Mouse (Mus musculus): ENCODE data around the gene Pfkm.

DNA sequence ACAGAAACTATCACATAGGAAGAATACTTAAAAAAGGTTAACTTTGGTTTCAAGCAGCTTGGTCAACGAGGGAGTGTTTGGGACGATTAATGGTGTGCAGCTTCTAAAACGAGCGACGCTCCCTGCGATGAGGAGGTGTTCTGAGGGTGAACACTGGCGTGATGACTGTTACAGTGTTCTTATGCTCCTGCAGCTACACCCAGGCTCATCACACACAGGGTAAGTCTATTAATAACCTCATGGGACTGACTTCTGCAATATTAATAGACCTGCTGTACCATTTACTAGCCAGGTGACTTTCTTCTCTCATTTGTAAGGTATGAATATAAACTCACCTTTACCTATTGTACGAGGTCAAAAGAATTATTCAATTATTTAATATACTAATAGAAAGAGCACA, 17.9 kb upstream of the Pfkm start:
- TF ChIP-seq POLR2AphosphoS2 (IDR thresholded peaks at IDR 0.05; ENCODE audit: insufficient read length, low read depth) (no peak), POLR2A (IDR thresholded peaks at IDR 0.05; ENCODE audit: insufficient read length, low read depth) (no peak), MYOD1 (IDR thresholded peaks at IDR 0.05; ENCODE audit: control insufficient read depth in 1 of 3, insufficient read length in 2 of 3, low read depth in 2 of 3) (no peak), MAX (IDR thresholded peaks at IDR 0.05; ENCODE audit: low read depth) (no peak), MYOG (IDR thresholded peaks at IDR 0.05; ENCODE audit: control insufficient read depth in 1 of 3, insufficient read depth in 1 of 3, insufficient read length in 2 of 3, low read depth in 2 of 3) (no peak), TCF12 (IDR thresholded peaks at IDR 0.05; ENCODE audit: insufficient read depth, poor library complexity, severe bottlenecking) (no peak), USF1 (IDR thresholded peaks at IDR 0.05; ENCODE audit: low read depth) (no peak)

Data from myocyte (in vitro differentiated cells).